Mouse (Mus musculus) ES-Bruce4 (cell line): ENCODE data around the gene Hbp1. TPM values are rescaled to one million over a fixed set of nuclear protein-coding genes. Genes with fewer than 3 reads are reported as not detected.

Experiments used
- H3K27ac ChIP-seq: 2 replicates; pipeline ENCODE4 v1.5.1; 2012; ENCODE audit warnings: low read length, inconsistent platforms; ENCODE audit not compliant: insufficient read depth
- H3K27me3 ChIP-seq: 2 replicates; pipeline ENCODE4 v1.6.1; 2012; ENCODE audit warnings: mild to moderate bottlenecking, low read length, inconsistent platforms; ENCODE audit not compliant: control insufficient read depth, poor library complexity, insufficient read depth, severe bottlenecking
- H3K36me3 ChIP-seq: 2 replicates; pipeline ENCODE4 v1.6.1; 2012; ENCODE audit warnings: inconsistent platforms, mild to moderate bottlenecking, low read length, moderate library complexity; ENCODE audit not compliant: control insufficient read depth, poor library complexity, insufficient read depth, severe bottlenecking
- H3K4me1 ChIP-seq: one replicate; pipeline ENCODE4 v1.8.1; 2011; ENCODE audit warnings: low read length; ENCODE audit not compliant: control insufficient read depth, insufficient read depth
- H3K4me3 ChIP-seq: 2 replicates; pipeline ENCODE4 v1.5.1; 2011; ENCODE audit warnings: low read depth, mild to moderate bottlenecking, low read length
- H3K9ac ChIP-seq: 2 replicates; pipeline ENCODE4 v1.6.1; 2012; ENCODE audit warnings: low read depth, mild to moderate bottlenecking, inconsistent platforms; ENCODE audit not compliant: poor library complexity, severe bottlenecking
- H3K9me3 ChIP-seq: replicated peaks from 2 replicates; pipeline ENCODE4 v1.6.1; 2012; ENCODE audit warnings: mild to moderate bottlenecking, low read length, inconsistent platforms; ENCODE audit not compliant: control insufficient read depth, poor library complexity, insufficient read depth, severe bottlenecking
- CTCF ChIP-seq: IDR thresholded peaks from one replicate; pipeline ENCODE4 v1.8.1; 2011; ENCODE audit warnings: low read depth, low read length
- EP300 ChIP-seq: IDR thresholded peaks from 2 replicates; pipeline ENCODE4 v1.6.1; 2011; ENCODE audit warnings: low read depth, low read length; ENCODE audit not compliant: insufficient read depth
- POLR2A ChIP-seq: IDR thresholded peaks from one replicate; pipeline ENCODE4 v1.8.1; 2011; ENCODE audit warnings: low read length; ENCODE audit not compliant: insufficient read depth
- polyA plus RNA-seq: library from polyadenylated mRNA; stranded (reverse); fragments of >200 nt; gene quantifications from 2 replicates; pipeline ENCODE4 v1.2.4, GENCODE M21; 2011; ENCODE audit warnings: low read depth; ENCODE audit not compliant: missing spikeins, insufficient read depth, insufficient read length

The Hbp1 gene
- polyA plus RNA-seq, 1 experiment: 96.5 TPM

- H3K27ac ChIP-seq: no peak overlapping the region
Observed at GRCm38 (mm10) chr12:31895888-31896287, 54.4 kb downstream of the Hbp1 start.

DNA sequence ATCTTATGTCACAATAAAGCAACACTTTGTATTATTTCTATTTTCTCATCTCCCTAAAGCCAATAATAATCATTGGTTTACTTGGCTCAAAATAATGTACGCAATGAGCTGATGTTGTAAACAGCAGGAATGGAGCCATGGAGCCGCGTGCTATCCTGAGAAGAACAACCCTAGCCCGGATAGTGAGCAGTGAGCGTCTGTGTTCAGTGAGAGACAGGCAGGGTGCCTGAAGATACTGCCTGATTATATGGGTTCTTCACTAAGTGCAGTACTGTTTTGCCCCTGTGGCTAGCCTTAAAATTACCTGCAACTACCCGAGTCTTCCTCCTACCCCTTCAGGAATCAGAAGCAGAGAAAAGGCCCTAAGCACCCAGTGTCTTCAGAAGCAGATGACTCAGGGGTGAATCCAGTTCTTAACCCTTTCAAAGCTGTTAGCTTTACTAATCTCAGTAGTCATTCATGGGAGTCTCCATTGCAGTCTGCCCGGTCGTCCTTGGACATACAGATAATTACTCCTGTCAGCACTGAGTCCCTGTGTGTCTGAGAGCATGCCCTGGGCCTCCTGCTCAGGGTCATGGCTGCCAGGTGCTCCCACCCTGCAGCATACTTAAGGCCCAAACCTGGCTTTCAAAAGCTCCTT is 55.1 kb downstream of the Hbp1 start:
- no peak overlapping the region for H3K27ac ChIP-seq
- peaks cover 3% of the 10 kb centered on the region for H3K4me1 ChIP-seq
- TF ChIP-seq EP300: no peak
- TF ChIP-seq POLR2A: no peak
- H3K9ac ChIP-seq: no peak overlapping the region
- no peak overlapping the region for H3K4me3 ChIP-seq
- no peaks in the 10 kb centered on the region for H3K27me3 ChIP-seq
- no peaks in the 10 kb centered on the region for H3K36me3 ChIP-seq
- H3K9me3 ChIP-seq: no peaks in the 10 kb centered on the region

More at GRCm38 (mm10) chr12:31895888-31896287, 54.4 kb downstream of the Hbp1 start:
- H3K36me3 ChIP-seq: no peaks in the 10 kb centered on the region
- H3K27me3 ChIP-seq: no peaks in the 10 kb centered on the region
- H3K4me1 ChIP-seq: peaks cover 3% of the 10 kb centered on the region
- H3K9me3 ChIP-seq: no peaks in the 10 kb centered on the region
- no peak overlapping the region for H3K4me3 ChIP-seq
- no peak overlapping the region for H3K9ac ChIP-seq
- TF ChIP-seq EP300: 0 out of 2 replicates have a peak, but pooled peaks have one; percentile 19
- no peak for TF ChIP-seq CTCF
- no peak for TF ChIP-seq POLR2A

DNA sequence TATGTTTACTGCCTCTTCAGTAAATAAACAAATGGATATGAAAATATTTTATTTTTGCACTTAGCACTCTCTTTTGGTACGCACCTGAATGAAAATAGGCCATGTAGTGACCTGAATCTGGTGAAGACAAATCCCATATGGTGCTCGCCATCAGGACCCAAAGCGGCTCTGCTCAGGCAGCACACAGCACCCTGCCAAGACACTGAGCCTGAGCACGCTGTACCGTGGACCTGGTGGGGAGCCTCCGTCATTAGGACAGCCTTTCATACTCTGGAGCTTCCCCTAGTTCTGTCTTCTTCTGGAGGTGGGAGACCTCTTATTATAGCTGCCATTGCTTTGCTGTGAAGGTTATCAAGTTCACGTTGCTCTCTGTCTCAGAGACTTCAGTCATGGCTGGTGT is 57.6 kb downstream of the Hbp1 start:
- Histone ChIP-seq H3K4me3 (no peak overlapping the region), H3K27me3 (no peaks in the 10 kb centered on the region), H3K36me3 (no peaks in the 10 kb centered on the region), H3K9me3 (no peaks in the 10 kb centered on the region), H3K4me1 (peaks cover 3% of the 10 kb centered on the region), H3K27ac (no peak overlapping the region), H3K9ac (no peak overlapping the region)
- TF ChIP-seq POLR2A (no peak), CTCF (no peak), EP300 (no peak)

DNA sequence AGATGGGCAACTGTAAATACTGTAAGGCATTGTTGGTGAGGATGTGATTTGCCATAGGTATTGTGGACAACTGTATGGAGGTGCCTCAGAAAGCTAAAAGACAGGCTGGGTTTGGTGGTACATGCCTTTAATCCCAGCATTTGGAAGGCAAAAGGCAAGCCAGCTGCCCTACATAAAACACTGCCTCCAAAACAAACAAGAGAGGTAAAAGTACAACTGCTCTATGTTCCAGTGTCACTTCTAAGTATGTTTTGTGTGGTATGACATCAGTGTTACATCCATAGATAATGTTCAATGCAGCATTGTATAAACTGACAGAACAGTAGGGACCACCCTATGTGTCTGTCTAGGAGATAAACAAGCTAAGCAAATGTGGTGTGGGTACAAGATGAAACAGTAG is 58.3 kb downstream of the Hbp1 start:
- H3K27ac ChIP-seq: no peak overlapping the region
- H3K36me3 ChIP-seq: no peaks in the 10 kb centered on the region
- no peak overlapping the region for H3K4me3 ChIP-seq
- no peaks in the 10 kb centered on the region for H3K27me3 ChIP-seq
- H3K9ac ChIP-seq: no peak overlapping the region
- peaks cover 3% of the 10 kb centered on the region for H3K4me1 ChIP-seq
- no peak for TF ChIP-seq EP300
- no peak for TF ChIP-seq POLR2A
- TF ChIP-seq CTCF: no peak
- H3K9me3 ChIP-seq: no peaks in the 10 kb centered on the region; the same call in 1 of the 2 replicates

GRCm38 (mm10) chr12:31890685-31891084 is 59.6 kb downstream of the Hbp1 start:
- H3K27ac ChIP-seq: no peak overlapping the region
- no peak overlapping the region for H3K4me3 ChIP-seq
- no peaks in the 10 kb centered on the region; the same call in 1 of the 2 replicates for H3K9me3 ChIP-seq
- H3K36me3 ChIP-seq: peaks cover 3% of the 10 kb centered on the region; the same call in 1 of the 2 replicates
- H3K27me3 ChIP-seq: no peaks in the 10 kb centered on the region
- no peaks in the 10 kb centered on the region for H3K4me1 ChIP-seq
- no peak overlapping the region for H3K9ac ChIP-seq
- TF ChIP-seq POLR2A (no peak), CTCF (no peak), EP300 (no peak)

DNA sequence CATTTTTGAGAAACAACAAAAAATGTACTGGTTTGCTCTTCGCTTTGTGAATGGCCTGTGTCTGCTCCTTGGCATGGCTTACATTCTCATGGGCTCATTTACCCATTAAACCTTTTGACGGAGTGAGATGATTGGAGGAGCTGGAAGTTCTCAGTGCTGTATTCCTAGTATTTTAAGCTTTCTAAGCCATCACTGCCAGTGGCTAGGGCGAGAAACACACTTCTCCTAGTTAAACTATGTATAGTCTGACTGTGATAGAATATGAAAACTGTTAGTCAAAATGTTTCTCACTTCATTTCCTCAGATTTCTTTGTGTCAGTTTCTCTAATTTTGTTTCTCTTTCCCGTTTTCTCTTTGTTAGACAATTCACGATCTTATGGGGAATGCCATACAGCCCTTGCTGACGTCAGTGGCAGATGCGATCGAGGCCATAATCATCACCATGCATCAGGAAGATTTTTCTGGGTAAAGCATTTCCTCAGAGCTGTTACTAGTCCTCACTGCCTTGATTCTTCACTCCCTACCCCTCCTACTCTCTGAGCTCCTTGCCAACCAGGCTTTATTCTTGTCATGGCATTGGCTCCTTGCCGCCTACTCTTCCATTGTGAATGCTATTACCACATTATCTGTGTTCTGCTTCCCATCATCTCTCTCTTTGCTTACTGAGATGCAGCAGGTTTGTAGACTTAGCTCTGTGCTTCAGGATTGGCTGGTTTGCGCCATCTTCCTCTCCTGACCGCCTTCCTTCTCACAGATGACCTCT is 64.3 kb downstream of the Hbp1 start:
- Histone ChIP-seq H3K9ac (no peak overlapping the region), H3K4me3 (no peak overlapping the region), H3K27ac (no peak overlapping the region), H3K36me3 (peaks cover 3% of the 10 kb centered on the region; the same call in 1 of the 2 replicates), H3K9me3 (no peaks in the 10 kb centered on the region; the same call in 1 of the 2 replicates), H3K4me1 (no peaks in the 10 kb centered on the region), H3K27me3 (no peaks in the 10 kb centered on the region)
- TF ChIP-seq CTCF (no peak), EP300 (no peak), POLR2A (no peak)
